Mouse (Mus musculus): ENCODE results near the gene Tnfrsf4.

- TF ChIP-seq CTCF (IDR thresholded peaks at IDR 0.05; ENCODE audit: low read depth) (no peak), EP300 (IDR thresholded peaks at IDR 0.05; ENCODE audit: low read depth) (no peak)
These were observed 793 bp downstream of the Tnfrsf4 start for GRCm38 (mm10) chr4:156014436-156014835.
